Mouse (Mus musculus): Measurements from ENCODE around the gene Gm13277. TPM values are rescaled to one million over a fixed set of nuclear protein-coding genes. Genes with fewer than 3 reads are reported as not detected.
A peak's percentile ranks its signal among the peaks of the same experiment; 100 is the strongest.
"Not testable (repeated sequence)": the region's sequence is repeated elsewhere in the genome, so short reads cannot be mapped to it uniquely, and the experiment has no call there.

The Gm13277 gene
- total and polyA plus RNA-seq, 2 experiments from 2014 or later = not detected

- not testable (repeated sequence) for DNase-seq (ENCODE audit: low spot score); H3K27ac ChIP-seq (ENCODE audit: low read depth); ATAC-seq (ENCODE audit: insufficient read depth, low read depth); H3K36me3 ChIP-seq (replicated peaks; ENCODE audit: control insufficient read depth, insufficient read depth, low read length); H3K4me2 ChIP-seq (ENCODE audit: low read depth, low read length); H3K9ac ChIP-seq (replicated peaks; ENCODE audit: low read depth, low read length); H3K27me3 ChIP-seq (ENCODE audit: control insufficient read depth, insufficient read depth, low read length); H3K4me1 ChIP-seq (ENCODE audit: control insufficient read depth, insufficient read depth); H3K9me3 ChIP-seq (replicated peaks; ENCODE audit: control insufficient read depth, low read length)
- H3K4me3 ChIP-seq (ENCODE audit: low read depth, low read length) = 0 out of 2 replicates have a peak overlapping the region, but pooled peaks have one; percentile 24
- TF ChIP-seq CTCF (IDR thresholded peaks at IDR 0.05; ENCODE audit: low read depth) = peak; percentile 32
- 0% methylated on average over 4 of the region's 34 CpGs for WGBS
These were observed 17.3 kb downstream of the Gm13277 start for GRCm38 (mm10) chr4:88805761-88806160.

GRCm38 (mm10) chr4:88815928-88816327, 27.5 kb downstream of the Gm13277 start, which contains the start of gene Ifna7:
TSS of gene Ifna7 (plus strand) at chr4:88816228.
- no peaks in the 10 kb centered on the region for H3K9me3 ChIP-seq (replicated peaks; ENCODE audit: control insufficient read depth, low read length)
- H3K4me1 ChIP-seq (ENCODE audit: control insufficient read depth, insufficient read depth) = no peaks in the 10 kb centered on the region
- ATAC-seq (ENCODE audit: insufficient read depth, low read depth) = no peak
- no peak within 1 kb of the TSS for H3K4me2 ChIP-seq (ENCODE audit: low read depth, low read length)
- DNase-seq (ENCODE audit: low spot score) = no peak
- H3K27me3 ChIP-seq (ENCODE audit: control insufficient read depth, insufficient read depth, low read length) = no peaks in the 10 kb centered on the region
- H3K27ac ChIP-seq (ENCODE audit: low read depth) = no peak within 1 kb of the TSS
- H3K36me3 ChIP-seq (replicated peaks; ENCODE audit: control insufficient read depth, insufficient read depth, low read length) = no peaks in the 10 kb centered on the region
- TF ChIP-seq CTCF (IDR thresholded peaks at IDR 0.05; ENCODE audit: low read depth) = no peak
- no peak for TF ChIP-seq EP300 (IDR thresholded peaks at IDR 0.05; ENCODE audit: low read depth)
- no peak within 1 kb of the TSS for H3K4me3 ChIP-seq (ENCODE audit: low read depth, low read length)
- 52% methylated on average over 3 of the region's 3 CpGs for WGBS
- no peak within 1 kb of the TSS for H3K9ac ChIP-seq (replicated peaks; ENCODE audit: low read depth, low read length)

GRCm38 (mm10) chr4:88819659-88820058, 31.2 kb downstream of the Gm13277 start, which contains the start of gene Ifna11:
TSS of gene Ifna11 (plus strand) at chr4:88819959.
- H3K27ac ChIP-seq (ENCODE audit: low read depth) = no peak within 1 kb of the TSS
- no peak within 1 kb of the TSS for H3K4me3 ChIP-seq (ENCODE audit: low read depth, low read length)
- H3K4me2 ChIP-seq (ENCODE audit: low read depth, low read length) = no peak within 1 kb of the TSS
- no peaks in the 10 kb centered on the region for H3K9me3 ChIP-seq (replicated peaks; ENCODE audit: control insufficient read depth, low read length)
- WGBS = 57% methylated on average over 1 of the region's 1 CpGs
- DNase-seq (ENCODE audit: low spot score) (no peak), ATAC-seq (ENCODE audit: insufficient read depth, low read depth) (no peak)
- no peaks in the 10 kb centered on the region for H3K27me3 ChIP-seq (ENCODE audit: control insufficient read depth, insufficient read depth, low read length)
- no peaks in the 10 kb centered on the region for H3K4me1 ChIP-seq (ENCODE audit: control insufficient read depth, insufficient read depth)
- H3K9ac ChIP-seq (replicated peaks; ENCODE audit: low read depth, low read length) = no peak within 1 kb of the TSS
- TF ChIP-seq EP300 (IDR thresholded peaks at IDR 0.05; ENCODE audit: low read depth) (no peak), CTCF (IDR thresholded peaks at IDR 0.05; ENCODE audit: low read depth) (no peak)
- H3K36me3 ChIP-seq (replicated peaks; ENCODE audit: control insufficient read depth, insufficient read depth, low read length) = no peaks in the 10 kb centered on the region

GRCm38 (mm10) chr4:88822995-88823394, 34.6 kb downstream of the Gm13277 start:
- ATAC-seq (ENCODE audit: insufficient read depth, low read depth) (no peak), DNase-seq (ENCODE audit: low spot score) (no peak)
- Histone ChIP-seq H3K4me1 (ENCODE audit: control insufficient read depth, insufficient read depth) (no peaks in the 10 kb centered on the region), H3K4me2 (ENCODE audit: low read depth, low read length) (no peak overlapping the region), H3K27me3 (ENCODE audit: control insufficient read depth, insufficient read depth, low read length) (no peaks in the 10 kb centered on the region), H3K9ac (replicated peaks; ENCODE audit: low read depth, low read length) (no peak overlapping the region), H3K4me3 (ENCODE audit: low read depth, low read length) (no peak overlapping the region), H3K9me3 (replicated peaks; ENCODE audit: control insufficient read depth, low read length) (no peaks in the 10 kb centered on the region), H3K27ac (ENCODE audit: low read depth) (no peak overlapping the region), H3K36me3 (replicated peaks; ENCODE audit: control insufficient read depth, insufficient read depth, low read length) (no peaks in the 10 kb centered on the region)
- TF ChIP-seq CTCF (IDR thresholded peaks at IDR 0.05; ENCODE audit: low read depth) (peak; percentile 42), EP300 (IDR thresholded peaks at IDR 0.05; ENCODE audit: low read depth) (no peak)
- WGBS = 25% methylated on average over 4 of the region's 4 CpGs

GRCm38 (mm10) chr4:88827116-88827515, 38.7 kb downstream of the Gm13277 start, which contains the start of gene Ifna6:
TSS of gene Ifna6 (plus strand) at chr4:88827416.
- H3K4me3 ChIP-seq (ENCODE audit: low read depth, low read length); H3K4me2 ChIP-seq (ENCODE audit: low read depth, low read length); ATAC-seq (ENCODE audit: insufficient read depth, low read depth); H3K9ac ChIP-seq (replicated peaks; ENCODE audit: low read depth, low read length); H3K9me3 ChIP-seq (replicated peaks; ENCODE audit: control insufficient read depth, low read length); H3K27me3 ChIP-seq (ENCODE audit: control insufficient read depth, insufficient read depth, low read length); H3K36me3 ChIP-seq (replicated peaks; ENCODE audit: control insufficient read depth, insufficient read depth, low read length); DNase-seq (ENCODE audit: low spot score); H3K4me1 ChIP-seq (ENCODE audit: control insufficient read depth, insufficient read depth); H3K27ac ChIP-seq (ENCODE audit: low read depth): not testable (repeated sequence)

- no peak overlapping the region for H3K9ac ChIP-seq (replicated peaks; ENCODE audit: low read depth, low read length)
- no peaks in the 10 kb centered on the region for H3K36me3 ChIP-seq (replicated peaks; ENCODE audit: control insufficient read depth, insufficient read depth, low read length)
- DNase-seq (ENCODE audit: low spot score) = no peak
- H3K9me3 ChIP-seq (replicated peaks; ENCODE audit: control insufficient read depth, low read length) = no peaks in the 10 kb centered on the region
- no peak for ATAC-seq (ENCODE audit: insufficient read depth, low read depth)
- no peak overlapping the region for H3K27ac ChIP-seq (ENCODE audit: low read depth)
- H3K4me1 ChIP-seq (ENCODE audit: control insufficient read depth, insufficient read depth) = no peaks in the 10 kb centered on the region
- H3K27me3 ChIP-seq (ENCODE audit: control insufficient read depth, insufficient read depth, low read length) = no peaks in the 10 kb centered on the region
- H3K4me3 ChIP-seq (ENCODE audit: low read depth, low read length) = no peak overlapping the region
- no peak overlapping the region for H3K4me2 ChIP-seq (ENCODE audit: low read depth, low read length)
- TF ChIP-seq EP300 (IDR thresholded peaks at IDR 0.05; ENCODE audit: low read depth) = no peak
- TF ChIP-seq CTCF (IDR thresholded peaks at IDR 0.05; ENCODE audit: low read depth) = peak; percentile 37
- 17% methylated on average over 4 of the region's 4 CpGs for WGBS
These were observed 42.1 kb downstream of the Gm13277 start for GRCm38 (mm10) chr4:88830523-88830922.

- not testable (repeated sequence) for H3K27me3 ChIP-seq (ENCODE audit: control insufficient read depth, insufficient read depth, low read length); H3K4me2 ChIP-seq (ENCODE audit: low read depth, low read length); DNase-seq (ENCODE audit: low spot score); H3K4me3 ChIP-seq (ENCODE audit: low read depth, low read length); H3K36me3 ChIP-seq (replicated peaks; ENCODE audit: control insufficient read depth, insufficient read depth, low read length); H3K27ac ChIP-seq (ENCODE audit: low read depth); H3K9ac ChIP-seq (replicated peaks; ENCODE audit: low read depth, low read length); ATAC-seq (ENCODE audit: insufficient read depth, low read depth); H3K9me3 ChIP-seq (replicated peaks; ENCODE audit: control insufficient read depth, low read length); H3K4me1 ChIP-seq (ENCODE audit: control insufficient read depth, insufficient read depth)
- 82% methylated on average over 1 of the region's 1 CpGs for WGBS
These were observed 46.8 kb downstream of the Gm13277 start, which contains the start of gene Ifna5 for GRCm38 (mm10) chr4:88835225-88835624. TSS of gene Ifna5 (plus strand) at chr4:88835525.

All from heart, postnatal 0 days (tissue).